Mouse (Mus musculus): ENCODE results near the gene Kcnc4. TPM values are rescaled to one million over a fixed set of nuclear protein-coding genes. Genes with fewer than 3 reads are reported as not detected.

The Kcnc4 gene
- polyA plus RNA-seq, 1 experiment, result not detected

GRCm38 (mm10) chr3:107500301-107500700, 40.9 kb upstream of the Kcnc4 start:
- TF ChIP-seq CTCF (IDR thresholded peaks at IDR 0.05; ENCODE audit: control insufficient read depth, insufficient read depth, low read length) (no peak), POLR2A (IDR thresholded peaks at IDR 0.05; ENCODE audit: borderline replicate concordance, control insufficient read depth, low read depth, low read length) (no peak)
- Histone ChIP-seq H3K4me3 (replicated peaks; ENCODE audit: control insufficient read depth, low read depth, low read length) (no peak overlapping the region), H3K4me1 (ENCODE audit: control insufficient read depth, insufficient read depth, low read length) (no peaks in the 10 kb centered on the region), H3K27ac (ENCODE audit: control insufficient read depth, insufficient read depth, low read depth, low read length, poor library complexity) (no peak overlapping the region)
- 86% methylated on average over 11 of the region's 11 CpGs for WGBS

DNA sequence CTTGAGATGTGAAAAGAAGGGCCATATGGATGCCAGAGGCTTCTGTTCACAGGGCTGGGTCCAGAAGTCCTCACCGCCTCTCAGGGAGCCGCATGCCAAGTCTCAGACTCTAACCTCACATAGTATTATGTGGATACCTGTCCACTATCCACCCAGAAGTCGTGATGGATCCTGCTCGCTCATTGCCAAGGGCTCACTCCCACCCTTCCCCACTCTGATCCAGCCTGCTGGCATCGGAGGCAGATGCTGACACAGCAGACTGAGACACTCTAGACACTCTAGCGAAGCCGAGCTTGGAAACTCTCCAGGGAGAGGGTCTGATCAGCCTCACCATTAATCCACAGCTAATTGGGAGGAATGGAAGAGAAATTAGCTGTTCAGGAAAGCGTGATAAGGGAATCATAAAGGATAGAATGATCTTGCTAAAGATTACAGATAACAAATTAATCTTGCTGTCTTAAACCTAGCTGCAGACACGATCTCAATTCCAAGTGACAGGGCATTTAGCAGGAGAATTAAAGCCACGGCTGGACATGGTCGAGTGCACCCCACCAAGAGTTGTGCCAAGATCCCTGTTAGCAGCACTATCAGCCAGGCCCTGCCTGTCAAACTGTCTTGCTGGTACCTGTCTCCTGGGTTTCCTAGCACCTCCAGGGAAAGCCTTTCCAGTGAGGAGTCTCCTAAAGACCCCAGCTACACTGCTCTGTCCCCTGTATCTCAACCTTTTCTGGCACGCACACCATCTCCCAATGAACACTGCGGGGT, 36.9 kb upstream of the Kcnc4 start:
- Histone ChIP-seq H3K4me1 (ENCODE audit: control insufficient read depth, insufficient read depth, low read length) (no peaks in the 10 kb centered on the region), H3K4me3 (replicated peaks; ENCODE audit: control insufficient read depth, low read depth, low read length) (no peak overlapping the region), H3K27ac (ENCODE audit: control insufficient read depth, insufficient read depth, low read depth, low read length, poor library complexity) (no peak overlapping the region)
- TF ChIP-seq CTCF (IDR thresholded peaks at IDR 0.05; ENCODE audit: control insufficient read depth, insufficient read depth, low read length) (no peak), POLR2A (IDR thresholded peaks at IDR 0.05; ENCODE audit: borderline replicate concordance, control insufficient read depth, low read depth, low read length) (no peak)
- WGBS, result 76% methylated on average over 13 of the region's 13 CpGs

- TF ChIP-seq CTCF (IDR thresholded peaks at IDR 0.05; ENCODE audit: control insufficient read depth, insufficient read depth, low read length), result no peak
- TF ChIP-seq POLR2A (IDR thresholded peaks at IDR 0.05; ENCODE audit: borderline replicate concordance, control insufficient read depth, low read depth, low read length), result no peak
- 80% methylated on average over 6 of the region's 6 CpGs for WGBS
- H3K4me1 ChIP-seq (ENCODE audit: control insufficient read depth, insufficient read depth, low read length), result no peaks in the 10 kb centered on the region
- no peak overlapping the region for H3K4me3 ChIP-seq (replicated peaks; ENCODE audit: control insufficient read depth, low read depth, low read length)
- H3K27ac ChIP-seq (ENCODE audit: control insufficient read depth, insufficient read depth, low read depth, low read length, poor library complexity), result no peak overlapping the region
These were observed 36.2 kb upstream of the Kcnc4 start for GRCm38 (mm10) chr3:107495524-107495923.

GRCm38 (mm10) chr3:107491459-107491858, 32.1 kb upstream of the Kcnc4 start:
- Histone ChIP-seq H3K4me1 (ENCODE audit: control insufficient read depth, insufficient read depth, low read length) (no peaks in the 10 kb centered on the region), H3K27ac (ENCODE audit: control insufficient read depth, insufficient read depth, low read depth, low read length, poor library complexity) (no peak overlapping the region), H3K4me3 (replicated peaks; ENCODE audit: control insufficient read depth, low read depth, low read length) (no peak overlapping the region)
- WGBS, result 4% methylated on average over 6 of the region's 6 CpGs
- TF ChIP-seq POLR2A (IDR thresholded peaks at IDR 0.05; ENCODE audit: borderline replicate concordance, control insufficient read depth, low read depth, low read length) (no peak), CTCF (IDR thresholded peaks at IDR 0.05; ENCODE audit: control insufficient read depth, insufficient read depth, low read length) (no peak)

DNA sequence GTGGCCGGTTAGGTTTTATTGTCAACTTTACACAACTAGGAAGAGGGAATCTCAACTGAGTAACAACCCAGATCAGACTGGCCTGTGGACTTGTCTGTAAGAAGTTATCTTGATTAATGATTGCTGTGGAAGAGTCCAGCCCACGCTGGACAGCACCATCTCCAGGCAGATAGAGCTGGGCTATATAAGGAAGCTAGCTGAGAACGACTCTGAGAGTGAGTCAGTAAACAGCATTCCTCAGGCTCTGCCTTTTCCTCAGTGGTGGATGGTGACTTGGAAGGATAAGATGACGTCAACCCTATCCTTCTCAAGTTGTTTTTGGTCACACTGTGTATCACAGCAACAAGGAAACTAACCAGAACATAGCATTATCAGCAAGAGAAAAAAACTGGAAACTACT, 29.3 kb upstream of the Kcnc4 start:
- no peak overlapping the region for H3K4me3 ChIP-seq (replicated peaks; ENCODE audit: control insufficient read depth, low read depth, low read length)

DNA sequence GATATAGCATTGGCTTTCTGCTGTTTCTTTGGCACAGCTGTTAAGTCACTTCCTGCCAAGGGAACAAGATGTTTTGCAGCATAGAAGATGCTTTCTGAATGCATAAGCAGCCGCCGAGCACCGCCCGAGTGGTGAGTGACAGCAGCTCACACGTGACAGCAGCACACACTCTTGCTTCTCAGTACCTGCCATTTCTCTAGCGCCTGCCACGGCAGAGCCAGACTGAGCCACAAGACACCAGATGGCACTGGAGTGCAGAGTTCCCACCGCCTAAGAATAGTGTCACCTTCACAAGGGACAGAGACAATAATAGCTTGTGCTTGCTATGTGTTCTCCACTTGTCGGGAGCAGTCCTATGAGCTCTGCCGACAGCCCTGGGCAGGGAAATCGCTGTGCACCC, 23.9 kb upstream of the Kcnc4 start:
- Histone ChIP-seq H3K4me3 (replicated peaks; ENCODE audit: control insufficient read depth, low read depth, low read length) (no peak overlapping the region), H3K4me1 (ENCODE audit: control insufficient read depth, insufficient read depth, low read length) (no peaks in the 10 kb centered on the region), H3K27ac (ENCODE audit: control insufficient read depth, insufficient read depth, low read depth, low read length, poor library complexity) (no peak overlapping the region)
- 29% methylated on average over 11 of the region's 11 CpGs for WGBS
- TF ChIP-seq POLR2A (IDR thresholded peaks at IDR 0.05; ENCODE audit: borderline replicate concordance, control insufficient read depth, low read depth, low read length) (no peak), CTCF (IDR thresholded peaks at IDR 0.05; ENCODE audit: control insufficient read depth, insufficient read depth, low read length) (no peak)

More for the DNA sequence above, 29.3 kb upstream of the Kcnc4 start:
- no peaks in the 10 kb centered on the region for H3K4me1 ChIP-seq (ENCODE audit: control insufficient read depth, insufficient read depth, low read length)
- TF ChIP-seq POLR2A (IDR thresholded peaks at IDR 0.05; ENCODE audit: borderline replicate concordance, control insufficient read depth, low read depth, low read length), result no peak
- no peak for TF ChIP-seq CTCF (IDR thresholded peaks at IDR 0.05; ENCODE audit: control insufficient read depth, insufficient read depth, low read length)
- WGBS, result 54% methylated on average over 4 of the region's 4 CpGs
- H3K27ac ChIP-seq (ENCODE audit: control insufficient read depth, insufficient read depth, low read depth, low read length, poor library complexity), result no peak overlapping the region

DNA sequence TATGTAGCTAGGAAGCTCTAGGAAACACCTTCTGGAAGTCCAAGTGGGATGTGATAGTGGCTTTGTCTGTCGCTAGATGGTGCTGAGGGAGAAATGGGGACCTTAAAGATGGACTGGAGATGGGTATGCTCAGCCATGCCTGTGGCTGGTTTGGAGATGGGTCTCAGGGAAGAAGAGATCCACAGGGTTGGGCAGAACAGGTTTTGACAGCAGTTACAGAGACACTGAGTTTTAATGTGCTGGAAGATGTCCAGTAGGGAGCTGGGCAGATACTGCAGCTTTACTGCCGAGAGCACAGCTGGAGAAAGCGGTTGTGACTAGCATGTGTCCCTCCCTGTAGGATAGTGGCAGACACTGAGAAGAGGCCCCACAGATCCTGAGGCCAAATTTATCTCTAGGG, 21.3 kb upstream of the Kcnc4 start:
- TF ChIP-seq POLR2A (IDR thresholded peaks at IDR 0.05; ENCODE audit: borderline replicate concordance, control insufficient read depth, low read depth, low read length) (no peak), CTCF (IDR thresholded peaks at IDR 0.05; ENCODE audit: control insufficient read depth, insufficient read depth, low read length) (no peak)
- WGBS, result 32% methylated on average over 3 of the region's 3 CpGs
- Histone ChIP-seq H3K4me3 (replicated peaks; ENCODE audit: control insufficient read depth, low read depth, low read length) (no peak overlapping the region), H3K27ac (ENCODE audit: control insufficient read depth, insufficient read depth, low read depth, low read length, poor library complexity) (no peak overlapping the region), H3K4me1 (ENCODE audit: control insufficient read depth, insufficient read depth, low read length) (no peaks in the 10 kb centered on the region)

DNA sequence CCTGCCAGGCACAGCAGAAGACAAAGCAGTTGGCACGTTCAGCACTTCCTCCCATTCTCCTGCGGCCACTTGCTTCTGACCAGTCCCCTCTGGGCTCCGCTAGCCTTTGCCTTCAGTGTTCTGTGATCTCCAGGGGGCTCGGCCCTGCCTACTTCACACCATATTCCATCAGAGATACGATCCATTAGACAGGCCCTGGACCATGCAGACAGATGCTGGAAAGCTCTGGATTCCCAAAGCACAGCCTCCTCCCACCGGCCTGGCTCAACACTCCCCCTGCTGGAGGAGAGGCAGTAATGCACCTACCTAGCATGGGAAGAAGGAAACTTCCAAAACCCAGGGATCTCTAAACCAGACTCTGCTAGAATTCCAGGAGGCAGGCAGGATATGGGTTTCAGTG, 12.8 kb upstream of the Kcnc4 start:
- H3K4me3 ChIP-seq (replicated peaks; ENCODE audit: control insufficient read depth, low read depth, low read length), result no peak overlapping the region
- H3K4me1 ChIP-seq (ENCODE audit: control insufficient read depth, insufficient read depth, low read length), result no peaks in the 10 kb centered on the region
- 24% methylated on average over 6 of the region's 6 CpGs for WGBS
- TF ChIP-seq CTCF (IDR thresholded peaks at IDR 0.05; ENCODE audit: control insufficient read depth, insufficient read depth, low read length) (peak; percentile 92), POLR2A (IDR thresholded peaks at IDR 0.05; ENCODE audit: borderline replicate concordance, control insufficient read depth, low read depth, low read length) (no peak)
- H3K27ac ChIP-seq (ENCODE audit: control insufficient read depth, insufficient read depth, low read depth, low read length, poor library complexity), result no peak overlapping the region

Data from bone marrow, adult 2 months (tissue).